Mouse (Mus musculus): Measurements from ENCODE around the gene Adam23. TPM values are rescaled to one million over a fixed set of nuclear protein-coding genes. Genes with fewer than 3 reads are reported as not detected.

Adam23 gene
- polyA plus RNA-seq, 1 experiment: 2.9 TPM

DNA sequence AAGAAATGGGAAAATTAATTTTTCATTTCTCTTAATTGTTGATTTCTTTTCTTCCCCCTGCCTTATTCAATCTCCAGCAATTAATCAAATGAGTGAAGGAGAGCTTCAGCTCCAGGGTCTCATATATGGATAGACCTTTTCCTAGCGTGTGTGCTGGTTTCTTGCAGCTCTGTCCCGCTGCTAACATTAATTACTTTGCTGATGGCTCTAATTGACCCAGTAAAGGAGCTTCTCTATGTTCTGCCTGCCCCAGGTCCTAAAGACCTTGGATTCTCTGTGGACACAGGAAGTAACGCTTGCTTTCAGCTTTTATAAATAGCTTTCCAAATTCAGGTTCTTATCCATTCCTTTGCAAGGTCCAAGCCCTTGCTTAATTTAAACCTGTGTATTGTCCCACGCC, 63.1 kb downstream of the Adam23 start:
- DNase-seq: no peak
- H3K4me1 ChIP-seq (ENCODE audit: control insufficient read depth, insufficient read depth, low read length): no peaks in the 10 kb centered on the region
- no peak overlapping the region for H3K4me3 ChIP-seq (replicated peaks; ENCODE audit: extremely low read depth, low read depth, low read length)
- TF ChIP-seq POLR2A (IDR thresholded peaks at IDR 0.05; ENCODE audit: borderline replicate concordance, extremely low read depth, low read depth, low read length) (no peak), CTCF (IDR thresholded peaks at IDR 0.05; ENCODE audit: insufficient read depth, low read length) (no peak)
- 52% methylated on average over 4 of the region's 4 CpGs for WGBS

GRCm38 (mm10) chr1:63511416-63511815, 65.7 kb downstream of the Adam23 start:
- Histone ChIP-seq H3K4me3 (replicated peaks; ENCODE audit: extremely low read depth, low read depth, low read length) (no peak overlapping the region), H3K4me1 (ENCODE audit: control insufficient read depth, insufficient read depth, low read length) (no peaks in the 10 kb centered on the region)
- TF ChIP-seq CTCF (IDR thresholded peaks at IDR 0.05; ENCODE audit: insufficient read depth, low read length): no peak
- no peak for DNase-seq
- WGBS: 43% methylated on average over 3 of the region's 3 CpGs

- Histone ChIP-seq H3K4me1 (ENCODE audit: control insufficient read depth, insufficient read depth, low read length) (no peaks in the 10 kb centered on the region), H3K4me3 (replicated peaks; ENCODE audit: extremely low read depth, low read depth, low read length) (no peak overlapping the region)
- no peak for DNase-seq
- 85% methylated on average over 11 of the region's 11 CpGs for WGBS
- no peak for TF ChIP-seq POLR2A (IDR thresholded peaks at IDR 0.05; ENCODE audit: borderline replicate concordance, extremely low read depth, low read depth, low read length)
- TF ChIP-seq CTCF (IDR thresholded peaks at IDR 0.05; ENCODE audit: insufficient read depth, low read length): no peak
These were observed 72.1 kb downstream of the Adam23 start for GRCm38 (mm10) chr1:63517800-63518199.

- TF ChIP-seq CTCF (IDR thresholded peaks at IDR 0.05; ENCODE audit: insufficient read depth, low read length): no peak
- TF ChIP-seq POLR2A (IDR thresholded peaks at IDR 0.05; ENCODE audit: borderline replicate concordance, extremely low read depth, low read depth, low read length): no peak
- 56% methylated on average over 5 of the region's 5 CpGs for WGBS
- no peak for DNase-seq
- no peak overlapping the region for H3K4me3 ChIP-seq (replicated peaks; ENCODE audit: extremely low read depth, low read depth, low read length)
- H3K4me1 ChIP-seq (ENCODE audit: control insufficient read depth, insufficient read depth, low read length): no peaks in the 10 kb centered on the region
These were observed 73.1 kb downstream of the Adam23 start for GRCm38 (mm10) chr1:63518814-63519213.

DNA sequence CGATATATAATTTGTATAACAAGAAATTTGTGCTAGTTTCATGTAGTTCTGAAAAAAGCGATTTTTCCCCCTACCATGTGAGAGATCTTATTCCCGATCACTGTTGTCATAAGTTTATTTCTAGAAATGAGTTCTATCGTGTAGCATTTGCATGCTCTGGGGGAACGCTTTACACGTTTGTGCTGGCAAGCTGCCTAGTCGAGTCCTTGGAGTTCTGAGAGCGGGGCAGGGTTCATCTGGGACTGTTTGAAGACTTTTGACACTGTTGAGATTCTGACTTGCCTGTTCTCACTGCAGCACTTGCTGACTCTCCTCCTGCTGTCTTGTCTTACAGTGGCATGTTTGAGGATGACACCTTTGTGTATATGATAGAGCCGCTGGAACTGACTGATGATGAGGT, 84.2 kb downstream of the Adam23 start:
- WGBS: 65% methylated on average over 9 of the region's 9 CpGs
- no peak for DNase-seq

DNA sequence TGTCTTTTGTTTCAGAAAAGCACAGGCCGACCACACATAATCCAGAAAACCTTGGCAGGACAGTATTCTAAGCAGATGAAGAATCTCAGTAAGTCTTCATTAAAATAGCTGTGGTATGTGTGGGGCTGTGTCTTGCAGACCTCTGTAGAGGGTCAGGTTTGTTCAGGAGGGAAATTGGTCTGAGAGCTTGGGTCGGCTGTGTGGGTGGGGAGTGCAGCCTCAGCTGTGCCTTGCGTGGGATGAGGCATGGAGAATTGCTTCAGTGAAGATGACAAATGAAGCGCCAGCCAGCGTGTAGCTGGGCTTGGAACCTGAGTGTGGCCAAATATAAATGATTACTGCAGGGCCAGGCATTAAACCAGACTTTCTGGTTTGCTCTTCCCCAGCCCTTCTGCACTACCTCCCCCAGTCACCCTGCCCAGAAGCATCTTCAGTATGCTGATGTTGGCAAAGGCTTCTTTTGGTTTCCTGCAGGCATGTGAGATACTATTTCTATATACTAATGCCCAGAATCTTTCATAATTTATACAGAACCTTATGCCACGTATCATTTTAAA, 88.7 kb downstream of the Adam23 start:
- 55% methylated on average over 6 of the region's 6 CpGs for WGBS
- DNase-seq: peak; percentile 2

More for the DNA sequence above, 84.2 kb downstream of the Adam23 start:
- no peak overlapping the region for H3K4me3 ChIP-seq (replicated peaks; ENCODE audit: extremely low read depth, low read depth, low read length)
- TF ChIP-seq CTCF (IDR thresholded peaks at IDR 0.05; ENCODE audit: insufficient read depth, low read length): no peak
- TF ChIP-seq POLR2A (IDR thresholded peaks at IDR 0.05; ENCODE audit: borderline replicate concordance, extremely low read depth, low read depth, low read length): no peak
- no peaks in the 10 kb centered on the region for H3K4me1 ChIP-seq (ENCODE audit: control insufficient read depth, insufficient read depth, low read length)

GRCm38 (mm10) chr1:63539884-63540613, 94.4 kb downstream of the Adam23 start:
- Histone ChIP-seq H3K4me3 (replicated peaks; ENCODE audit: extremely low read depth, low read depth, low read length) (no peak overlapping the region), H3K4me1 (ENCODE audit: control insufficient read depth, insufficient read depth, low read length) (no peaks in the 10 kb centered on the region)
- DNase-seq: no peak
- TF ChIP-seq POLR2A (IDR thresholded peaks at IDR 0.05; ENCODE audit: borderline replicate concordance, extremely low read depth, low read depth, low read length) (no peak), CTCF (IDR thresholded peaks at IDR 0.05; ENCODE audit: insufficient read depth, low read length) (no peak)
- WGBS: 78% methylated on average over 14 of the region's 14 CpGs

More for the DNA sequence above, 88.7 kb downstream of the Adam23 start:
- Histone ChIP-seq H3K4me3 (replicated peaks; ENCODE audit: extremely low read depth, low read depth, low read length) (no peak overlapping the region), H3K4me1 (ENCODE audit: control insufficient read depth, insufficient read depth, low read length) (no peaks in the 10 kb centered on the region)
- no peak for TF ChIP-seq CTCF (IDR thresholded peaks at IDR 0.05; ENCODE audit: insufficient read depth, low read length)
- no peak for TF ChIP-seq POLR2A (IDR thresholded peaks at IDR 0.05; ENCODE audit: borderline replicate concordance, extremely low read depth, low read depth, low read length)

- 85% methylated on average over 2 of the region's 2 CpGs for WGBS
- TF ChIP-seq POLR2A (IDR thresholded peaks at IDR 0.05; ENCODE audit: borderline replicate concordance, extremely low read depth, low read depth, low read length) (no peak), CTCF (IDR thresholded peaks at IDR 0.05; ENCODE audit: insufficient read depth, low read length) (no peak)
These were observed 98.4 kb downstream of the Adam23 start for GRCm38 (mm10) chr1:63544122-63544521.

GRCm38 (mm10) chr1:63553039-63553438, 107.3 kb downstream of the Adam23 start:
- no peak overlapping the region for H3K4me3 ChIP-seq (replicated peaks; ENCODE audit: extremely low read depth, low read depth, low read length)
- no peak for DNase-seq
- WGBS: 65% methylated on average over 5 of the region's 5 CpGs
- TF ChIP-seq POLR2A (IDR thresholded peaks at IDR 0.05; ENCODE audit: borderline replicate concordance, extremely low read depth, low read depth, low read length): no peak
- TF ChIP-seq CTCF (IDR thresholded peaks at IDR 0.05; ENCODE audit: insufficient read depth, low read length): no peak
- H3K4me1 ChIP-seq (ENCODE audit: control insufficient read depth, insufficient read depth, low read length): no peaks in the 10 kb centered on the region; the same call in 1 of the 2 replicates

More at GRCm38 (mm10) chr1:63544122-63544521, 98.4 kb downstream of the Adam23 start:
- H3K4me1 ChIP-seq (ENCODE audit: control insufficient read depth, insufficient read depth, low read length): no peaks in the 10 kb centered on the region
- H3K4me3 ChIP-seq (replicated peaks; ENCODE audit: extremely low read depth, low read depth, low read length): no peak overlapping the region
- no peak for DNase-seq
